Mouse (Mus musculus) neutrophil, adult 5-6 weeks (primary cell): Measurements from ENCODE around the gene Slc24a3. TPM values are rescaled to one million over a fixed set of nuclear protein-coding genes. Genes with fewer than 3 reads are reported as not detected.

Experiments
- ATAC-seq: fragments of 151-379, 151-347 bp; 2 replicates; pipeline ENCODE4 v1.8.0; 2017; ENCODE audit warnings: mild to moderate bottlenecking, moderate TSS enrichment; ENCODE audit not compliant: insufficient number of reproducible peaks, poor library complexity, low FRiP score, severe bottlenecking; ENCODE audit errors: extremely low read depth
- total RNA-seq: library from RNA; stranded (forward); fragments of 200-1000 nt; gene quantifications from 2 replicates; pipeline ENCODE4 v1.2.3, GENCODE M21; 2017

Slc24a3 gene
- total RNA-seq, 1 experiment from 2014 or later, result 1.0 TPM

DNA sequence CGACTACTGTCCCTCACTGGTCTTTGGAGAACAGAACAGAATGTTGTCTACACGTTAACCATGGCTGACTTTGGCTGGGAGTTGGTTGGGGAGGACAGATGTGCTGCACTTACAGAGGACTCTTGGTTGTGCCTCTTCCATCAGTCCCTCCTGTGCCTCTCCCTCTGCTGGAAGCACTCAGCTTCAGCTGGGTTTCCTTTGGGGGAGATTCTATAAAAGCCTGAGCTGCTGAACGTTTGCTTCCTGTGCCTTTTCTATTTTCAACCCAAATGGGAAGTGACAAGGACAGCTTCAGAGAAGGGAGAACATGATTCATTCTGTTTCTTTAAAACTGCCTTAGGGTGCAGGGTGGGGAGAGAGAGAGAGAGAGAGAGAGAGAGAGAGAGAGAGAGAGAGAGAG, 28.5 kb downstream of the Slc24a3 start:
- no peak for ATAC-seq

DNA sequence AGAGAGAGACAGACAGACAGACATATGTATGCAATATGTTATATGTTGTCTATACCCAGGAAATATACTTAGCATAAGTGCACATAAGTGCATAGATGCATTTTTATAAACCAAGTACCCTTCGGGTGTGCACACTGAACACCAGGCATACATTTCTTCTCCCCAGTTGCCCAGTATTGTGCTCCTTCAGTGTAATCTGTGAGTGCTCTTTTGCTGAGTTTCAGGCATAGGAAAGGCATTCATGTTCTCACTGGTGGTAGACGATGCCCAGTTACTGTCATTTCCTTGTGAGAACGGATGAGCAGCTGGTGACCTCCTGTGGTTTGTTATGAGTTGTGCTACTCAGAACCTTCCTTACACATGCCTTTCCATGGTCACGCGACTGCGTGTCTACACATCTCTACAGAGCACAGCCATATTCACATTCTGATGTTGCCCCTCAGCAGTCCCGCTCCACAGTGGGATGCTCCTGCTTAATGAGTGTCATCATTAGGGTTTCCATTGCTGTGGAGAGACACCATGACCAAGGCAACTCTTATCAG, 29.0 kb downstream of the Slc24a3 start:
- ATAC-seq, result no peak

DNA sequence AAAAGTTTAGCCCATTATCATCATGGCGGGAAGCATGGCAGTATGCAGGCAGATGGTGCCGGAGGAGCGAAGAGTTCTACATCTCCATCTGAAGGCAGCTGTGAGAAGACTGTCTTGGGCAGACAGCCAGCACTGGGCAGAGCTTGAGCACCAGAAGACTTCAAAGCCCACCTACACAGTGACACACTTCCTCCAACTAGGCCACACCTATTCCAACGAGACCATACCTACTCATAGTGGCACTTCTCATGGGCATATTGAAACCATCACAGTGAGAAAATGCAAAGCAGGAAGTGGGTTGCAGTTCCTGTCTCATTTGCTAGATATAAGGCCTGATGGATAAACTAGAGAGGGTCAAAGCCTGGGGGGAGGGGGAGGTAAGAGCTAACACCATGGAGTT, 29.5 kb downstream of the Slc24a3 start:
- peak; percentile 39; the same call in 1 of the 2 replicates for ATAC-seq

DNA sequence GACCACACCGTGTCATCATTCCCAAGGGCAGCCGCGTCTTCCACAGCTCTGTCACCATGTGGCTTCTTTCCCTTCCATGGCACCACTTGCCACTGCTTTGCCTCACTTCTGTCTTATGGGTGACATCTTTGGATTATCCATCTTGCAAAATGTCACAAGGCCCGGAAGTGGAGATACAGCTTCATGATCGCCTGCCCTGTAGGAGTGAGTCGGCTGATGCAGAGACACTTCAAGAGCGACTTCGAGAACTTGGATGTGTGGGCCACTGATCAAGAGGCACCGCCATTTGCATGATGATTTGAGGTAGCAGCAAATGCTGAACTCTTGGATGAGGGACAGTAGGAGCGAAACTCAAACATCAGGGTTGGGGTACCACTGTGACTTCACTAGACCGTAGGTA, 46.0 kb downstream of the Slc24a3 start:
- no peak for ATAC-seq

DNA sequence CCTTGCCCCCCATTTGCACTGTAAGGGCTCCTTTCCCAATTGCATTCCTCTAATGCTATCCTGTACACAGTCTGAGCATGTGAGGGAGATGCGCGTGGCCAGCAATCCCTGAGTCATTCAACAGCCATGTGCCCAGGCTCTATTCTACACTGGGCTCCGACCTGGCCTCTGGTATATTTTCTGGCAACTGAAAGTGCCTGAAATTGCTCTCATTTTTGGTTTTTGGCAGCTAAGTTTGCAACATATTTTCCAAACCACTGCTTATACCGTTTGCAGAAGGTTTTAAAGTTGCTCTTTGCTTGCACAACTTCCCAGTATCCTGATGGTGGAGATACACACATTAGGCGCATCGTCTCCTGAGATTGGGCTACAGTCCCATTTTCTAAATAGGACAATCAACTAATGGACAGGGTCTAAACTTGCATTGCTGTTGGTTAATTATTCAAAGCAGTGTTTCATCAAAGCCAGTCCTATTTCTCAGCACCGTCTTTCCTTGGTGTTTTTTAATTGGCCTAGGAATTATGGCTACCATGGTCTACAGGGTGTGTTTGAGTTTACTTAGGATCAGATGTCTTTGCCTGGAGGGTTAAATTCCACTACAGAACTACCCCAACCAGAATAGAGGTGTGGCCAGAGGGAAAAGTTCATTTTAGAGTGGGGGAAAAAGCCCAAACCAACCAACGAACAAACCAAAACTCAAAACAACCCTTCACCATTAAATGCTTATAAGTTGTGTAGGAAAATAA, 46.7 kb downstream of the Slc24a3 start:
- no peak for ATAC-seq

DNA sequence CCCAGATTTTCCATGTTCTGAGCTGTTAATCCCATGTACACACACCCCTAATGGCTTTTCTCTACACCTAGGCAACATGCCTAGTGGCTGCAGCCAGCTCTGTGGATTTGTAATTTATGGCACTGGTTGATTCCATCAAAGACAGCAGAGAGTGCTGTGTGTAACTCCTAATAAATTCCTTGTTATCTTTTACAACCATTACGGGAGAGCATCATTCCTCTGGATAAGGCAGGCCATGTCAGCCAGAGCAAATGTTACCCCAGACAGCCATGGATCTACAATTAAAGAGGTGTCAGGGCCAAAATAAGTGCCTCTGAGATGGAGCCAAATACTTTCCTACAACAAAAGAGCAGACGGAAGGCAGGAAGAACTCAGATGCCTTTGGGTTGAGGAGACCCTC, 49.0 kb downstream of the Slc24a3 start:
- no peak for ATAC-seq

DNA sequence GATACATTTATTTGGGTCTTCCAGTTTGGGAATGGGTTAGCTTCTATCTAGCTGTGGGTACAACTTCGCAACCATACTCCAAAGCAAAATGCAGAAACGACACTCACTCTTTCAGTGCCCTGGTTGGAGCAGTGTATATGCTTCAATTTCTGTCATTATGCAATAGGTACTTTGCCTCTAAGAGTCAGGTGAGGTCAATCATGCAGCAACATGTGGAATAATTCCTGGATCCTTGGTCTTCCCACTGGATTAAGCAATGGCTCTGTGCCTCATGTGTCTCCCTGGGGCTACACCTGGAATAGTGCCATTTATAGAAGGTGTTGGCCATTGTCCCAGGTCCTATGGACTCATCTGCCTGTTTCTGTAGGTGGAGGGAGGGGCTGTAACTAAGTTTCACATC, 49.9 kb downstream of the Slc24a3 start:
- no peak for ATAC-seq

DNA sequence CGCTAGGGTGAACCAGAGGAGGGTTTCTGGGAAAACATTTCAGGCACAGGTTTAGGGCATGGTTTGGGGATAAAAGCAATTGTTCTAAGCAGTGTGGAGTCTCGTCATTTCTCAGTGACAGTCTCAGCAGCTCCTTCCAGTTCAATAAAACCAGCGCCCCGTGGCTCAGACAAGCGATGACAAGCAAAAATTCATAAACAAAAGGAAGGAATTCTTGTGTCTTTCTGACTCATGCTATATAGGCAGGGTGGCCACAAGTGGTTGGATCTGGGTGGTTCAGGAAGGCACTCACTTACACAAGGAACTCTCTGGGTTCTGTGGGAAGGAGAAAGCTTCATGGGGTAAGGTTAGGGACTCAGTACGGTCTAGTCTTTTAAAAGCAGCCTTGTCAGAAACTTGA, 51.7 kb downstream of the Slc24a3 start:
- no peak for ATAC-seq

DNA sequence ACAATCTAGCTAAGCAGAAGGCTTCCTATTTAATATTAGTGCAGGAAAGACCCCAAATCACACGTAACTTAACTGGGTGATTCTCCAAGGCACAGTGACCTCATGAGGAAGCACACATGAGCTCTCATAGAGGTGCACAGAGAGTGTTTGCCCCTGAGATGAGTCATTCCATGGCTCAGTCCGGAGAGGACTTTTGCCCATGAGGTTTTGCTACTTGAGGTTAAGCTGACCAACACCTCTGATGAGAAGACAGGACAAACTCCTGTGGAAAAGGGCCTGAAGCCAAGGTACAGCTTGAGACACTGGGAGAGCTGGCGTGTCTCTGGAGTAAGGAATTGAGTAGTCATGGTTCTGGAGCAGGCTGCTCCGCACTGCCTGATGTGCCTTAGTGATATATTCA, 56.1 kb downstream of the Slc24a3 start:
- ATAC-seq, result no peak

DNA sequence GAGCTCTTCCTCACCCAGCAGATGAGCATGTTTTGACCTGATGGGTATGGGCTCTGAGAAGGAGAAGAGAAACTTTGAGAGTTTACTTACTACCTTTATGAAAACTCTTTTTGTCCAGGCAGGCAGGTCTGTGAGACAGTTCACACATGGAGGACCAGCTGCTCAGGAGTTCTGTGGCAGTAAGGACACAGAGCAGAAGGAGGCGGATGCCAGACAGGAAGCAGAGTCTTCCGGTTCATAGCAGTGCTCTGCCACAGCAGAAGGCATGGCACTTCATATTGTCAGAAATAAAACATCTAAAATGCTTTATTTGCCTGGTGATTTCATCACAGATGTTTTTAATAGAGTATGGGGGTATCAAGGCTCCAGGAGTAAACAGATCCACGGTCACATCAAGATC, 58.1 kb downstream of the Slc24a3 start:
- ATAC-seq, result no peak

DNA sequence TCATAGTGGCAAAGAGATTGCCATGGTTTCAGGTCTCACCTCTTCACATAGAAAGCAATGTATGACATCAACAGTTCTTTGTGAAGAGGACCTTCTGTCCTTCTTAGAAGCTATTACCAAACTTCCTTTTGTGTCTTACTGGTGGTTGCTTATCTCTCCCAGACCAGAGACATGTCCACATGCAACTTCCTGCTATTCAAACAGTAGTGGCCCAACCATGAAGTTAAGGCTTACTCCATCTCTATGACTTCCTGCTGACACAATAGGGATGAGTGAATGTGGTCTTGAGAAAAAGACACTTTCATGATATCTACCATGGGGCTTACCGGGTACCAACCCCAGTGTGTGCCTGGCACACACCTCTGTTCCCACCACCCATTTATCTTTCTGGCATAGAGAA, 58.5 kb downstream of the Slc24a3 start:
- ATAC-seq, result peak; percentile 67

DNA sequence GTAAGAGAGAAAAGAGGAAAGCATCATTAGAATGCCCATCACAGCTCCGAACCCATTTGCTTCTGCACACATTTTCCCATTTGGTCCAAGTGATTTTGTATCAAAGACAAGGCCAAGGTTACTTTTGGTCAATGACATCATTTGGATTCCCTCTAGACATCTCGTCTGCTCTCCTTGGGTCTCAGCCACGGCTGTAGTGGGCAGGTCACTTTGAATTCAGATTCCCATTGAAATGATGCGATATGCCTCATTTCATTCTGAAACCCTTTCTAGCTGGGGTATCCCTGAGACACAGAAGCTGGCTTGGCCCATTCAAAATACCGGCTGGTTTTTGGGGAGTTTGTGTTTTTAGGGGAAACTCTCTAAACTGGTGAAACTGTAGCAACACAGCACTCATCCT, 59.8 kb downstream of the Slc24a3 start:
- no peak for ATAC-seq

DNA sequence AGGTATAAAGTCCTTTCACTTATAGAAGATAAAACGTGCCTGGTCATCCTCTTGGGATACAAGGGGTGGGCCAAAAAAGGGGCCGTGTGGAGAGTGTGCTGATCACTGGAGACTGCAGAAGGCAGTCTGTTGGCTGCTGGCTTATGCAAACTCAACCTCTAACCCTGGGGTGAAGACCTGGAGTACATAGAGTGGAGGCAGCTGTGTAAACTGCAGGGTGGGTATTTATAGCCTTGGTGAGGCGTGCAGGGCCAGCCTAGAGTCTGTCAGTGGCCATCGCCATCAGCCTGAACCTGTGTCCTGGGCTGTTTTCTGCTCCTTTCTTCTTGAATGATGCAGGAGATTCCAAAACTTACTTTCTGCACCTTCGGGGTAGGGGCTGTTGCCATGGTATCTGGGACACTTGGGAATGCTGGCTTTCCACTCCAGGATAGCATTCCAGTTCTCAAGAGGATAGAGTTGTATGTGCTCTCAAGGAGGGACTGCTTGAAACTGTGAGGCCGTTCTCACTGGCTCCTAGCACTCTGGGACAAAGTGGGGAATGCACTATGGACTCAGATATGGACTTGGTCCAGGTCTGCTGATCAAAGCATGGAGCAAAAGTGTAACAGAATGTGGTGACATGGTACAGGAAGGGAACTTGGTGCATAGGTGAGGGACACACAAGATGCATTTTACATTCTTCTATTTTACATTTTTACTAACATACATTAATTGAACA, 65.4 kb downstream of the Slc24a3 start:
- no peak for ATAC-seq

DNA sequence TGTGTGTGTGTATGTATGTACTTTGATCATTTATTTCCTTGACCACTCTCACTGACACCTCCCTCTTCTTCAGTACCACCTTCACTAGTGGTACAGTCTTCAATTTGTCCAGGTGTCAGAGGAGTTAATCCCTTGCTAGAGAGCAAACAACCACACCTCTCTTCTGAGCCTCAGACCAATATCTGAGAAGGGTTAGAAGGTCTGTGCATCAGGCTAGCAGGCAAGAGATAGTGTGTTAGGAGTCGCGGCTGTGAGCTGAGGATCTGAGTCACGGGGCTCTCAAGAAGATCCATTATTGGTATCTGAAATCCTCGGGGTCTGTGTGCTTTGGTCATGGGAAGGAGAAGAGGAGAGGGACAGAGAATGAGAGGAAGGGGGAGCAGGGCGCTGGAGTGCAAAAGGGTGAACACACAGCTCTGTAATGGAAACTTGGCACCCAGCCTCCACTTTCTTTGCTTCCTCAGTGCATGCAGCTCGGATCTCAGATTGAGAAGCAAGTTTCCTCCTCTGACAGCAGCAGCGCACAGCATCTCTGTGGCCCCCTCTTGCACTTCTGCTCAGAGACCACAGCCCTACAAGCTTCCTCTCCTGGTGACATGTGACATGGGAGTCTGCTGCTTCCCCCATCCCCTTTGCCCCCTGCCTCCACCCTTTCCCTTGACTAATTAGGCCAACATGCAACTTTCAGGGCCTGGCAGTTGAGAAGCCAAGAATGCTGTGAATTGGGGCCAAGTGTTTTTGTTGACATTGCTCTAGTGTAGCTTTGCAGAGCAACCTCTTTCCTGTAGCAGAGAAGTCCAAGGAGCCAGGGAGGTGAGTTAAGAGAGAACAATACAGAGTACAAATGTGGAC, 66.2 kb downstream of the Slc24a3 start:
- ATAC-seq, result no peak

DNA sequence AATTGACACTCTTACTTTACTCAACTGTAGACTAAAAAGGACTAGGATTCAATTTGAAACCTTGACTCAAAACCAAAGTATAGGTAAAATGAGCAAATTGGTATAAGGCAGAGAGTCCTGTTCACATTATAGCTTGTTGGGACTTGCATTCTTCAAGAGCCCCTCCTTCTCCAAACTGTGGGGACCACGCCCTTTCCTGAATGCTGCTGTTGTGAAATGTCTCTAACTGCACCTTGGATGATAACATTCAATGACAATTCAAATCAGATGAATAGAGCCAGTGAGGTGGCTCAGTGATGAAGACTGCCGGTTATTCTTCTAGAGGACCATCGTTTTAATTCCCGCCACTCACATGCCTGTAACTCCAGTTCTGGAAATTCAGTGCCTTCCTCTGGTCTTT, 78.8 kb downstream of the Slc24a3 start:
- no peak for ATAC-seq

DNA sequence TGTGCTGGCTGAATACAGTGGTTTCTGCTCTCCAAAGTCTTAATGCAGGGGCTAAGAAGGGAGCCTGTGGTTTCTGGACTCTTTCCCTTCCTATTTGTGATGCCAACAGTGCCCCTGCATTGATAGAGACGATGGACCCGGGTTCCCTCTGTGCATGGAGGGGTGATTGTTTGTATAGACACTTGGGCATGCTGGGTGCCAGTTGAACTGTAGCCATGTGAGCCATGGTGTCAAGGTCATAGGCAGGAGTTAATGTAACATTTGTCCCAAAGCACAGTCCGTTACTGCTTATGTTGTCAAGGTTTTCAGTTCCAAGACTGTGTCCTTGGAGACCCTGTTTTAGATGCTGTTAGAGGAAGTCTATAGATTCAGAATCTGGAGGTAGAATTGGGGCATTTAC, 80.6 kb downstream of the Slc24a3 start:
- no peak for ATAC-seq

DNA sequence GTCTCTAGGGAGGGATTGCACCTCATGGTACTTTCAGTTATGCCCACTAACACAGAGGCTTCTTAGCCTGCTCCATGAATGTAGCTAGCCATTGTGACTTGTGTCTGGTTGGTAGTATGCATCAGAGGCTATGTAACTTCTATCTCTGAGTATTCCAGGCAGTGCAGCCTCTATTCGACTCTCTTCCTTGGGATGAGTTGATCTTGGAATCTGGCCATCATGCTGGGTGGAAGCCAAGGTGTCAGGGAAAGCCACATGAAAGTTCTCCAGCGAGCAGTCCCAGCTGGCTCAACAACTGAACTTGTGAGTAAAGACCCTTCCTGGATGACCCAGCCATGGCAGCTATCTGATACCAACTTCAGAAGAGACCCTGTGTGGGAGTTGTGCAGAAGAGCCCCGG, 89.8 kb downstream of the Slc24a3 start:
- ATAC-seq, result no peak

DNA sequence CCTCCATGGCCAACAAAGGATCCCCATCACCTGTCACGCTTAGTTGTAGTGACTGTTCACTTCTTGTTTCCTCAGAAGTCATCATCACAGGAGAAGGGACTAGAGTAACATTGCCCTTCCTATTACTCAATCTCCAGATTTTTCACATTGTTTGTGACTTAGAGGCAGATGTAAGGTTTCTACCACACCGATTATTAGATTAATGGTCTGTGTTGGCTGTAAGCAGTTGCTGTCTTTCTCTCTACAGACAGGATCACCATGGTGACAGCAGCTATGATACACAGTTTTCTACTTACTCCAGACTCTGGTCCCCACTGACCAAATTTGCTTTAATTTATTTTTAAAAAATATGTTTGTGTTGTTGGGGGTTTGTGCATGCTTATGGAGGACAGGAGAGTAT, 90.3 kb downstream of the Slc24a3 start:
- ATAC-seq, result no peak

DNA sequence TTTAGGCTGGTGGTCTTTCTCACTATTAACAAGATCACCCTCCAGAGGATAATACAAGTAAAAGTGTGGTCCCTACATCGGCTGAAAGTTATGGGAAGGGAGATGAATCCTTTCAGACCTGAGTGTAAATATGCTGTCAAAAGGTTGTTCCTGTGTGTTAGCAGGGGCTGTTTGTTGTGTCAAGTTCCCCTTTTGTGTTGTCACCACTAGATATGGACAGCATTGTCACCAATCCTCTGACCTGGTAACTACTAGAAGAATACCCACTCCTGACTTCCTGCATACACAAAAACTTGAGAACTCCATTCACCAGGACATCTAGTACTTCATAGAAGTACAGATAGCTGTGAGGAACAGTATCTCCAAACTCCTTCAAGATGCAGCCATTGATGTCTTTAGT, 93.0 kb downstream of the Slc24a3 start:
- no peak for ATAC-seq

DNA sequence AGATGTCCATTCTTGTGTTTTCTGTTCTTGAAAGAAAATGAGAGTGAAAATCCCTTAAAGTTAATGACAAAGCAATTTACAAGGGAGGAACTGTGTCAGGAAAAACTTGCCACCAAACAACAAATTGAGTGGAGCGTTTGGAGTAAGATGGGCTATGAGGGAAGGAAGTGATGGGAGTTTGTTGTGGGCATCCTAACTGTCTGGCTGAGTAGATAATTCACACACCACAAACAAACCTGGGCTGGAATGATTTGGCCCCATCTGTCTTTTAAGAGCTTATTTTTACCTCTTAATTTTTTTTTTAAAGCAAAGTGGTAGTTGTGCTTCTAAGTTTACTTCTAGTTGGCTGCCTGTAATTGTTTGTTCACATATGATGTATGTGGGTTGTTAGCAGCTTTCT, 94.6 kb downstream of the Slc24a3 start:
- no peak for ATAC-seq
